Mouse (Mus musculus) forebrain, embryonic 16.5 days (tissue): ENCODE measurements at regions not wholly inside any gene's neighbourhood (a gene's known extent, or its start where the extent isn't known, plus 50 kb on each side); places are given as distances from the start of the nearest gene placed in this dataset.
"Not testable (repeated sequence)": the region's sequence is repeated elsewhere in the genome, so short reads cannot be mapped to it uniquely, and the experiment has no call there.

Experiments
- ATAC-seq: fragments of 200-750 bp; cut with Nextera tagmentation; 2 replicates; pipeline ENCODE4 v1.8.0; 2017; ENCODE audit warnings: mild to moderate bottlenecking, moderate library complexity
- H3K27ac ChIP-seq: fragments of 300-500 bp; sonication (generic); 2 replicates; pipeline ENCODE4 v1.5.1; 2014; ENCODE audit warnings: low read length, control low read depth
- H3K27me3 ChIP-seq: fragments of 300-500 bp; sonication (generic); replicated peaks from 2 replicates; pipeline ENCODE4 v1.6.1; 2014; ENCODE audit warnings: low read length; ENCODE audit not compliant: control insufficient read depth, insufficient read depth
- H3K36me3 ChIP-seq: fragments of 300-500 bp; sonication (generic); 2 replicates; pipeline ENCODE4 v1.6.1; 2014; ENCODE audit not compliant: control insufficient read depth, insufficient read depth
- H3K4me1 ChIP-seq: fragments of 300-500 bp; sonication (generic); replicated peaks from 2 replicates; pipeline ENCODE4 v1.6.1; 2014; ENCODE audit warnings: low read length; ENCODE audit not compliant: control insufficient read depth, insufficient read depth
- H3K4me2 ChIP-seq: fragments of 300-500 bp; sonication (generic); 2 replicates; pipeline ENCODE4 v1.6.1; 2014; ENCODE audit warnings: mild to moderate bottlenecking, low read length, control low read depth
- H3K4me3 ChIP-seq: fragments of 300-500 bp; sonication (generic); replicated peaks from 2 replicates; pipeline ENCODE4 v1.5.1; 2014; ENCODE audit warnings: mild to moderate bottlenecking, low read length, control low read depth
- H3K9ac ChIP-seq: fragments of 300-500 bp; sonication (generic); replicated peaks from 2 replicates; pipeline ENCODE4 v1.6.1; 2014; ENCODE audit warnings: low read depth, low read length, control low read depth
- H3K9me3 ChIP-seq: fragments of 300-500 bp; sonication (generic); 2 replicates; pipeline ENCODE4 v1.6.1; 2016; ENCODE audit warnings: low read length; ENCODE audit not compliant: control insufficient read depth
- WGBS: fragments of 180-500 bp; shearing (Covaris S2); extraction: QIAGEN DNeasy Blood & Tissue Kit; methylation state at CpG from one replicate; pipeline ENCODE4 v1.1.7; 2014; 5-methylcytosine and 5-hydroxymethylcytosine counted together

DNA sequence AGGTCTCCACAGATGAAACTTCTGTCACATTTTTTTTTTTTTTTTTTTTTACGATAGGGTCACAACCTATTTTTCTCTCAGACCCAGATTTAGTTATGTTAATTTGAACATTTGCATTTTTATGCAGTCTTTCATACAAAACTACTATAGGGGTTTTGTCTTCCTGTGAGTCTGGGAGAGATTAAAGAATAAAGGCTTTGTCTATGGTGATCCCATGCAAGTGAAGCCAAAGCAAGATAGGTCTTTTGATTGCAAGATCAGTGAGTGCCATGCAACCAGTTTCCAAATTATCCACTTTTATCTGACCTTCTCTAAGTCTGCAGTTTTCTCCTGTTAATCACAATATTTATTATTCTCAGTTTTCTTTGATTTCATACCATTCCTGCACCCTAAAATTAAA lies 234.7 kb downstream of the Kif2b start:
- Histone ChIP-seq H3K36me3 (no peaks in the 10 kb centered on the region), H3K9ac (no peak overlapping the region), H3K9me3 (no peaks in the 10 kb centered on the region), H3K4me3 (no peak overlapping the region), H3K4me2 (no peak overlapping the region), H3K27me3 (no peaks in the 10 kb centered on the region), H3K4me1 (no peaks in the 10 kb centered on the region), H3K27ac (no peak overlapping the region)
- ATAC-seq, result no peak
- 5% methylated on average over 1 of the region's 1 CpGs for WGBS

DNA sequence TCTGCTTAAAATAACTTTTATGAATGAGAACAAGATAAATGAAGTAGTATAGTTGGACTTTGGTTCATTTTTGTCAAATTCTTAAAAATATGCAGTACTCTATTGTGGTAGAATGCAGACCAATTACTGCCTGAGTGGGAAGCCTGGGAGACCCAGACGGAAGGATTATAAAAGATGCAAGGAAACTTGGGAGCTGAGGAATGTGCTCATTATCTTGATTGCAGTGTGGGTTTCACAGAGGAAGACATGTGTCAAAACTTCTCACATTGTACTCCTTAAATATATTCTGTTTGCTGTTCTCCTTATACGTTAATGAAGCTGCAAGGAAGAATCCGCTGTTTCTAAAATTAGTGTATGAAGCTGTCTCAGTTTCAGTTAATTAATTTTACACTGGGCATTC lies 244.3 kb downstream of the Kif2b start:
- H3K9me3 ChIP-seq, result no peaks in the 10 kb centered on the region
- H3K27ac ChIP-seq, result no peak overlapping the region
- no peak overlapping the region for H3K4me2 ChIP-seq
- no peaks in the 10 kb centered on the region for H3K27me3 ChIP-seq
- H3K36me3 ChIP-seq, result no peaks in the 10 kb centered on the region
- H3K4me3 ChIP-seq, result no peak overlapping the region
- WGBS, result 9% methylated on average over 3 of the region's 3 CpGs
- H3K4me1 ChIP-seq, result no peaks in the 10 kb centered on the region
- peak; percentile 80 for ATAC-seq
- no peak overlapping the region for H3K9ac ChIP-seq

- no peak overlapping the region for H3K27ac ChIP-seq
- no peaks in the 10 kb centered on the region for H3K9me3 ChIP-seq
- ATAC-seq, result no peak
- WGBS, result 88% methylated on average over 8 of the region's 8 CpGs
- H3K4me3 ChIP-seq, result no peak overlapping the region
- H3K4me1 ChIP-seq, result no peaks in the 10 kb centered on the region
- H3K36me3 ChIP-seq, result no peaks in the 10 kb centered on the region
- no peaks in the 10 kb centered on the region for H3K27me3 ChIP-seq
- no peak overlapping the region for H3K9ac ChIP-seq
- no peak overlapping the region for H3K4me2 ChIP-seq
These were observed 249.8 kb downstream of the Kif2b start for GRCm38 (mm10) chr11:91327543-91327942.

- H3K9me3 ChIP-seq, result no peaks in the 10 kb centered on the region
- no peaks in the 10 kb centered on the region for H3K4me1 ChIP-seq
- no peak overlapping the region for H3K4me3 ChIP-seq
- H3K4me2 ChIP-seq, result no peak overlapping the region
- no peaks in the 10 kb centered on the region for H3K27me3 ChIP-seq
- peak; percentile 62 for ATAC-seq
- WGBS, result 54% methylated on average over 3 of the region's 3 CpGs
- H3K27ac ChIP-seq, result no peak overlapping the region
- H3K9ac ChIP-seq, result no peak overlapping the region
- no peaks in the 10 kb centered on the region for H3K36me3 ChIP-seq
These were observed 267.1 kb downstream of the Kif2b start for GRCm38 (mm10) chr11:91310212-91310742.

DNA sequence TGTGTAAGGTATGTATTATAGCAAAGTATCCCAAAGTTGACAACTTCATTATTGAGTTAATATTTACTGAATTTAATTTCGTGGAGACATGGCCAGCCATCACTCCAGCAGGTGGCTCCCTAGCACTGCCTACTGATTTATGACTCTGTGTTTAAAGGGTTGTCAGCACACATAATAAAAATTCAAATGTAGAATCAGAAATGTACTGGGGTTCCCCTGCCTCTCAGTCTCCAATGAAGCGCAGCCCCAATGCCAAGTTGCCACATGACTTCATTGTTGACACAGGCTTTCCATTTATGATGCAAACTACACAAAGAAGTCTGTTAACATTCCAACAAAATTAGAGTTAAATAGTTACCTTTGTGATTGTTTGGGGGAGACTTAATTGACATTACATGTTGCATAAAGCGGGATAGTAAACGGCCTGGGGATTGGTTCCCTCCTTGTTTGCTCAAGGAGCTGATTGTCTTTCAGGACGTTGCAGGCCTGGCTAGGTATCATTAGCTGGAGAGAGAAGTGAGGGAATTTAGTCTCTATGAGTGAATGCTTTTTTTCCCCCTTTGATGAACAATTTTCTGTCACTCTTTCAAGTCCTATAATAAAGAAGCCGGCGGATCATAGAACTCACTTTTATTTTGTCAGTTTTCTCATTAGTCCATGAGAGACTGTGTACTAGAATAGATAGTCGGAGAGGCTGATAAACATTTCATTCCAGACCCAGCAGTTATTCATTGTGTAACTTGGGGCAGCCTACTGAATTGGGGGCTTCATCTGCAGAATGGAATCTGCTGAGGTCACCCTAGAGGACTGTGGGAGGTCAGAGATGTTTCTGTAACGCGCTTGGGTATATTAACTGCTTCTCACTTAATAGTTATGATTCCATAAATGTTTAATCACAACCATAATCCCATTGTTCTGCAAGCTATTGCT lies 287.9 kb downstream of the Kif2b start:
- H3K9ac ChIP-seq, result no peak overlapping the region
- WGBS, result 17% methylated on average over 10 of the region's 10 CpGs
- no peak overlapping the region for H3K27ac ChIP-seq
- no peak overlapping the region for H3K4me2 ChIP-seq
- H3K36me3 ChIP-seq, result no peaks in the 10 kb centered on the region
- peak; percentile 64 for ATAC-seq
- no peaks in the 10 kb centered on the region for H3K27me3 ChIP-seq
- H3K9me3 ChIP-seq, result no peaks in the 10 kb centered on the region
- H3K4me3 ChIP-seq, result no peak overlapping the region
- peaks cover 4% of the 10 kb centered on the region for H3K4me1 ChIP-seq

- H3K4me2 ChIP-seq, result no peak overlapping the region
- no peaks in the 10 kb centered on the region for H3K36me3 ChIP-seq
- H3K4me3 ChIP-seq, result no peak overlapping the region
- peaks cover 4% of the 10 kb centered on the region for H3K4me1 ChIP-seq
- no peaks in the 10 kb centered on the region for H3K9me3 ChIP-seq
- H3K9ac ChIP-seq, result no peak overlapping the region
- H3K27ac ChIP-seq, result no peak overlapping the region
- no peaks in the 10 kb centered on the region for H3K27me3 ChIP-seq
- ATAC-seq, result no peak
These were observed 291.0 kb downstream of the Kif2b start for GRCm38 (mm10) chr11:91286376-91286775.

DNA sequence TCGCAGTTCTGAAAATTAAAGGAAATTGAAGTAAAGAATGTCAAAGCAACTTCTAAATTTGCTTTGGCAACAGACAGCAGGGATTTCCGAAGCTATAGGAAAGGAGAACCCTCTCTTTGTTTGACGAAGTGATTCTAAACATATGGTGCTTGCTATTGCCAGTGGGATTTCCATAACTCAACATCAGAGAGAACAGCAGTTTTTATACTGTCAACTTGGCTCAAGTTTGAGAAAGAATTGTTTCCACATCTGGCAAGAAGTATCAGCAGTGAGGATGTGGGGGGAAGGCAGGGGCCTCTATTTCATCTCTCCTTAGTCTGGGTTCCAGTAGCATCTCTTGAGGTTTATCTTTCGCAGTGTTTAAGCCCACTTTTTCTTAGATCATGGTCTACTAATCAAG lies 315.1 kb downstream of the Kif2b start:
- no peak for ATAC-seq
- Histone ChIP-seq H3K9ac (no peak overlapping the region), H3K4me1 (no peaks in the 10 kb centered on the region), H3K27me3 (no peaks in the 10 kb centered on the region), H3K4me3 (no peak overlapping the region), H3K27ac (no peak overlapping the region), H3K4me2 (no peak overlapping the region), H3K9me3 (no peaks in the 10 kb centered on the region), H3K36me3 (no peaks in the 10 kb centered on the region)
- WGBS, result 52% methylated on average over 4 of the region's 4 CpGs

- H3K4me2 ChIP-seq, ATAC-seq, H3K36me3 ChIP-seq, H3K4me3 ChIP-seq, H3K9me3 ChIP-seq, H3K27me3 ChIP-seq, H3K27ac ChIP-seq, H3K4me1 ChIP-seq, H3K9ac ChIP-seq: not testable (repeated sequence)
- 84% methylated on average over 3 of the region's 3 CpGs for WGBS
These were observed 335.3 kb downstream of the Kif2b start for GRCm38 (mm10) chr11:91242061-91242460.

DNA sequence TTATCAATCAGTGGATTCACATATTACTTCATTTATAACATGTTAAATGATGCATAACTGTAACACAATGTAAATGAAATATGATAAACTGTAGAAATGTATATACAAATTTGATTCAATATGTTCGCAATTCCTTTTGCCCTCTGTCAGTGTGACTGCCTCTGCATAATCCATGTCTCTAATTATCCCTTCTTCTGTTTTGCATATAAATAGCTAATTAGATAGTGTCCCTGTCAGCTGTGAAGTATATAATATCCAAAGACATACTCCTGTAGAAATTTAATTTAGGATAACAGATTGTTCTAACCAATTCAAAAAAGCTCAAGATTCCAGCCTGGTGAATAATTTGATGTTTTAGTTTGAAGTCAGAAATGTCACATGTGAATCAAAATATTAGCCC lies 361.2 kb downstream of the Kif2b start:
- Histone ChIP-seq H3K9me3 (no peaks in the 10 kb centered on the region), H3K9ac (no peak overlapping the region), H3K4me1 (no peaks in the 10 kb centered on the region), H3K4me3 (no peak overlapping the region), H3K36me3 (no peaks in the 10 kb centered on the region), H3K4me2 (no peak overlapping the region), H3K27me3 (no peaks in the 10 kb centered on the region), H3K27ac (no peak overlapping the region)
- peak; percentile 50; the same call in 1 of the 2 replicates for ATAC-seq
- WGBS, result 44% methylated on average over 1 of the region's 1 CpGs
